Mouse (Mus musculus): ENCODE results near the gene Atl3.

The Atl3 gene

GRCm38 (mm10) chr19:7561456-7561855 is 67.6 kb downstream of the Atl3 start:
- no peak for DNase-seq (ENCODE audit: low read depth)

DNA sequence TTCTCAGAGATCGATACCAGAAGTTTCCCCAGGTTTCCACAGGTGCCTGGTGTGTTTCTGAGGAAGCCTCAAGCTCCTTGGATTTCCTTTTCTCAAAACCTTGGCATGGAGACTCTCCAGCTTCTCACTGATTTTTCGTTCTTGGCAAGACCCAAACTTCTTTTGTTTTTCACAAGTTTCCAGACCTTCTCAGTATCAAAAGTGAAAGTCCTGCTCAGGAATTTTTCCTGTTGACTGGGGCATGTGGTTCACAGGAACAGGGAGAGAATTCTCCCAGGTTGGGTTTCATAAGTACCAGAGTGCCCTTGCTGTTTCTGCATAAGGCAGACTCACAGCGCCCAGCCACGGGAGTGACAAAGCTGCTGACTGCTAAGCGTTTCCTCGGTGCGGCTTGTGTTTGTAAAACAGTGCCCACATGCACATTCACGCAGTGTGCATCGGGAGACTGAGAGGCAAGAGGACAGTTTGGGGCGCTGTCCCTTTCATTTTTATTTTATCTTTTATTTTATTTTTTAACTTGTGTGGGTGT is 68.8 kb downstream of the Atl3 start:
- no peak for DNase-seq (ENCODE audit: low read depth)

- DNase-seq (ENCODE audit: low read depth), result no peak
Measured at GRCm38 (mm10) chr19:7563676-7564075, 69.8 kb downstream of the Atl3 start.

GRCm38 (mm10) chr19:7564457-7564856 is 70.6 kb downstream of the Atl3 start:
- DNase-seq (ENCODE audit: low read depth), result no peak

GRCm38 (mm10) chr19:7566826-7567225 is 73.0 kb downstream of the Atl3 start:
- no peak for DNase-seq (ENCODE audit: low read depth)

DNA sequence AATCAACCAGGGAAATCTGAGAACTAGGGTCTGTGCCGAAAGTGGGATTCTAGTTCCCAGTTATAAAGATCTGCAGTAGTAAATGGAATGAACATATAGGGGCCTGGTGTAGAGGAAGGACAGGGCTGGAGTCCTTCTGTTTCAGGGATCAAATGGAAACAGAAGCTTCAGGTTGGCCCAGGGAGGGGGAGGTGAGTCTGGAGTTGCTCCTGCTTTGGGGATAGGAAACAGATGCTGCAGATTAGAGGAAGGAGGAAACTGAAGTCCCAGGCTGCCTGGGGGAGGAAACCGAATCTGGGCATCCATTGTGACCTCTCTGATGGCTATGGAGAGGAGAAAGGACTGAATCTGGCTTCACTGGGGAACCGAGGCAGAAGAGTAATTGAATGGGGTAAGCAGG is 74.5 kb downstream of the Atl3 start:
- no peak for DNase-seq (ENCODE audit: low read depth)

- no peak for DNase-seq (ENCODE audit: low read depth)
Measured at GRCm38 (mm10) chr19:7569650-7570049, 75.8 kb downstream of the Atl3 start.

DNA sequence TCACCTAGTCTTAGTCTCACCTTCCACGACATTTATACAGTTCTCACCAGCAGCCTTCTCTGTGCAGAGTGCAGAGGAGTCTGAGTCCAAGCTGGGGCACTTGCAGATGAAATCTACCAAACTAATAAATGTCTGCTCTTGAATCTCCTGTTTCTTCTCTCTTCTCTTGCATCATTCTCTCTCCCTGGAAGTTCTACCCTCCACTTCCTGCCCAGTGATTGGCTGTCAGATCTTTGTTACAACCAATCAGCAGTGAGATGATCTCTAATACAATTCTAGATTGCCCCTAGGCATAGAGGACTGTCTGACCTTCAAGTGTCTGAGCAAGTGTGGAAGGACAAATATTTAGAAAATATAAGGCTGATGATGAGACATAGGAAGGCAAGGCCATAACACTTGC is 82.3 kb downstream of the Atl3 start:
- DNase-seq (ENCODE audit: low read depth), result no peak

DNA sequence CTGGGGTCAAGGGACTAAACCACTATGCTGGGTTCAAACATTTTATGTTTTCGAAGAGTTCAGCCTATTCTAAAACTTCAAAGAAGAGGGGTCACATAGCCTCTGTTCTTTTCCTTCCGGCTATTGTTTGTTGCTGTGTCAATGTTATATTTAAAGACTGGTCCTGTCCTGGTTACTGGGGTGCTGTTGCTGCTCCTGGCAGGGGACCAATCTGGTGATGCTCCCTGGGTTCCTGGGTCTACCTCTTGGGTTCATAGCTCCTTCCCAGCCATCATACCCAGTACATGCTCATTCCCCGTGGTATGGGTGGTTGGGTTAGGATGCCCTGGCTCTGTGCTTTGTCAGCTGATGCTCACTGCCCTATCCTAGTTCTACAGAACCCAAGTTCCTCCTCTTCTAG is 83.9 kb downstream of the Atl3 start:
- DNase-seq (ENCODE audit: low read depth), result no peak

- DNase-seq (ENCODE audit: low read depth), result no peak
Measured at GRCm38 (mm10) chr19:7581042-7581441, 87.2 kb downstream of the Atl3 start.

DNA sequence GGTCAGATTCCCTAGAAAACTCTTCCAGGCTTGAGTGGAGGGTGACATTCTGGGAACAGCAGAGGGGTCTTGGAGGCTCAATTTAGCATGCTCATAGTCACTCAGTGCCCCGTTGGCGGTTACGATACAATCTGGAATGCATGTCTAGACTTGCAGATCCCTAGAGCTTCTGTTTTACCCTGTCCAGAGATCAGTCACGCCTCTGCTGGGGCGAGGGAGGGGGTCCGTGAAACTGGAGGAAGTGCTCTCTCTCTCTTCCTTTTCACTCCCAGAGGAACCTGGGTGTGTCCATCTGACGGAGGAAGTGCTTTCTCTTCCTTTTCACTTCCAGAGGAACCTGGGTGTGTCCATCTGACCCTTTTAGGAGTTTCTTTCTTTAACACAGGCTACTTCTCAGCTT is 89.3 kb downstream of the Atl3 start:
- no peak for DNase-seq (ENCODE audit: low read depth)

DNA sequence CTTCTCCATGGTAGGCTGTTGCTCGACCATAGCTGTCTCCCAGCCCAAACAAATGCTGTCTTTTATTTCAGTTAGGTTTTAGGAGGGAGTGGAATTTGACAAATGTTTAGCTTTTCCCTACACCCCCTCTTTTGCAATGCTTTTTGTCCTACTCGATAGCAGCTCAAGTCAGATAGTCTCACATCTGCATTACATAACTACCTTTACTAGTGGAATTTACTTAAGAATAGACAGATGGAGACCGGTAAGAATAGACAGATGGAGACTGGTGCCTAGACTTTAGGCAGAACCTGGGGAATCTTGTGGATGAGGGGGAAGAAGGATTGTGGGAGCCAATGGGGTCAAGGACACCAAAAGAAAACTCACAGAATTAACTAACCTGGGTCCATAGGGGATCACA is 89.8 kb downstream of the Atl3 start:
- no peak for DNase-seq (ENCODE audit: low read depth)

DNA sequence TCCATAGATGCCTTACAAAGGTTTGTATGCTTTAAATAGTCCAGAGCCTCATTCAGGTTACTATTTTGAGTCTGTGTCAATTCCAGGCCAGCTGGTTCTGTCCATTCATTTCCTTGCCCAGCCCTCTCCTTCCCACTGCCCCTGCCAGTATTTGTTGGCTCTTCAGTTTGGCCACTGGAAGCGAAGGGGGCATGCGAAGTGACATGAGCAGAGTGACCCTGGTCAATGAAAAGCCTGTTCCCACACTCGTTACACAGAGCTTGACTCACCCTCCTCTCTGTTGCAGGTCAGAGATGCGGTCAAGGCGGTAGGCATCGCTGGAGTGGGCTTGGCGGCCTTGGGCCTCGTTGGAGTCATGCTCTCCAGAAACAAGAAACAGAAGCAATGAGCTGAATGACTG is 91.4 kb downstream of the Atl3 start:
- no peak for DNase-seq (ENCODE audit: low read depth)

DNA sequence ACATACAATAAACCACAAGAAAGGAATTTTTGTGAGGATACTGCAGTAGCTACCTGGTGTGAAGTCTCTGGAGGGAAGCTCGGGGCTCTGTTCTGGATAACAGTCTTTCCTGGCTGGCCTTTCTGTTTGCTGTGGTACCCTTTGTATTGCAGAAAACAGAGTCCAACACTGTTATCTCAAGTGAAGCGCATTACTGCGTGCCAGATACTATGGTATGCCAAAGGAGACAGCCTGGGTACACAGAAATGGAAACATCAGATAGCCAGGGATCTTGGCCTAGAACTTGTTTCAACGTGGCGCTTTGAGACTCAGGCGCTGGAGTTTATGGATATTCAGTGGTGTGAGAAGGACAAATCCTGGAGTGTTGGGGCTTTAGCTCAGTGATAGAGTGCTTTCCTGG is 91.9 kb downstream of the Atl3 start:
- DNase-seq (ENCODE audit: low read depth), result no peak
